Mouse (Mus musculus): ENCODE results near the gene Arl16.

GRCm38 (mm10) chr11:120453306-120453705 lies 14.1 kb downstream of the Arl16 start, which contains the start of gene Pde6g:
- TF ChIP-seq USF1 (IDR thresholded peaks at IDR 0.05; ENCODE audit: low read depth) = no peak
- no peak for TF ChIP-seq CTCF (IDR thresholded peaks at IDR 0.05; ENCODE audit: control insufficient read depth, insufficient read depth, insufficient read length)

Data from C2C12 (cell line).